Comparison of ENCODE assay signal across 12 mouse cellular contexts in the genomic region with DNA sequence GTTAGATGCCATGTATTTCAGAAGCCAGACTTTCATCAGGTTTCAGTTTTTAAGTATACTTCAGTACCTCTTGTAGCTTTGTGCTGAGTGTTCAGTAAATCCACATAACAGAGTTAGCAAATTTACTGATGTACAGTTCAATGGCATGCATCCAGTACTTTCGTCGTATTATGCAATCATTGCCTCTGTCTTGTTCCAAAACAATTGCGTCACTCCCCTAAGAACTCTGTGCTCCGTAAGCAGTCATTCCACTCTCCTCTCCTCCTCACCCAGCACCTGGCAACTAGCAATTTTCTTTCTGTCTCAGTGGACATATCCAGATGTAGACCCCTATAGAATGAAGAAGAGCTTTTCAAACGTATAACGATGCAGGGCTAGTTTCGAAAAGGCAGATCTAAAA.
DNase-seq lines count a peak whose midpoint lies in the region; TF ChIP-seq lines count a peak whose summit lies in the region.
"Had no signal": no experiment of that assay in that cellular context is flagged by ENCODE, and none has a peak within 500 bp of the region (broad histone marks: within the 10 kb centered on the region; RNA-seq: fewer than 3 reads in every experiment).

No protein-coding gene starts in this region.

- H3K4me1 ChIP-seq in liver, adult 2 months (ENCODE audit: control insufficient read depth, insufficient read depth, low read length) = peaks cover 3% of the 10 kb centered on the region; the same call in 1 of the 2 replicates
- H3K4me1 ChIP-seq: embryonic facial prominence, embryonic 12.5 days; limb, embryonic 13.5 days had no signal

- DNase-seq in gastrocnemius, adult 18-20 months (ENCODE audit: low spot score) = peak; percentile 62
- DNase-seq in gastrocnemius, adult 8-10 months (ENCODE audit: low spot score in 2 of 2) = no peak
- peak; percentile 97 for DNase-seq in liver, adult 2 months (ENCODE audit: extremely low read depth, low read depth, low spot score)
- DNase-seq in liver = no peak
- DNase-seq in adrenal gland, postnatal 36 days = peak; percentile 17 to 47
- peak; percentile 79 for DNase-seq in lung, postnatal 14 days
- DNase-seq in yolk sac, embryonic 10.5 days (ENCODE audit: low spot score) = no peak
- no peak for DNase-seq in frontal cortex, postnatal 10 days (ENCODE audit: low spot score in 2 of 2)
- DNase-seq: cerebellum, adult 11 months; midbrain, embryonic 14.5 days had no signal

- TF ChIP-seq POLR2A in liver, adult 2 months (IDR thresholded peaks at IDR 0.05; ENCODE audit: extremely low read depth, insufficient read depth, low read length) = no peak

- no peaks in the 10 kb centered on the region for H3K79me2 ChIP-seq in liver, adult 2 months (ENCODE audit: control insufficient read depth, insufficient read depth, low read length)

- TF ChIP-seq CTCF in liver, adult 2 months (IDR thresholded peaks at IDR 0.05; ENCODE audit: low read depth, low read length) = no peak

- WGBS in liver, adult 2 months = 31% methylated on average over 7 of the region's 7 CpGs

- H3K36me3 ChIP-seq in liver, adult 2 months (ENCODE audit: control insufficient read depth, insufficient read depth, low read length) = no peaks in the 10 kb centered on the region
- H3K36me3 ChIP-seq: embryonic facial prominence, embryonic 12.5 days; limb, embryonic 13.5 days had no signal

- H3K9ac ChIP-seq in liver, adult 2 months (ENCODE audit: low read depth, low read length) = no peak overlapping the region
- H3K9ac ChIP-seq: embryonic facial prominence, embryonic 12.5 days; limb, embryonic 13.5 days had no signal

- no peaks in the 10 kb centered on the region; the same call in 1 of the 2 replicates for H3K27me3 ChIP-seq in liver, adult 2 months (ENCODE audit: control insufficient read depth, insufficient read depth, low read length)
- H3K27me3 ChIP-seq: embryonic facial prominence, embryonic 12.5 days; limb, embryonic 13.5 days had no signal

- no peak overlapping the region for H3K27ac ChIP-seq in liver, adult 2 months (replicated peaks; ENCODE audit: insufficient read depth, low read depth, low read length)
- H3K27ac ChIP-seq: embryonic facial prominence, embryonic 12.5 days; limb, embryonic 13.5 days had no signal

- H3K4me3 ChIP-seq in liver, adult 2 months (ENCODE audit: insufficient read depth, low read depth, low read length) = no peak overlapping the region
- H3K4me3 ChIP-seq: embryonic facial prominence, embryonic 12.5 days; limb, embryonic 13.5 days had no signal

Comparison
In these comparisons a context has a peak if more than half of its experiments do, and no peak if none do; other contexts are left out.
1. DNase-seq: peak in gastrocnemius, adult 18-20 months (single experiment), liver, adult 2 months (single experiment), adrenal gland, postnatal 36 days (2 of 2) and lung, postnatal 14 days (single experiment); none in gastrocnemius, adult 8-10 months (0 of 2), liver (single experiment), yolk sac, embryonic 10.5 days (single experiment) and frontal cortex, postnatal 10 days (0 of 2).